Mouse (Mus musculus): Measurements from ENCODE around the gene Pum3.

Pum3 gene

GRCm38 (mm10) chr19:27429745-27430251, at the start of gene Pum3:
Gene Pum3 (minus strand): TSS chr19:27429825.
- DNase-seq, result peak; percentile 99

- peak; percentile 94 to 96 for DNase-seq
Observed at GRCm38 (mm10) chr19:27466691-27467090, 37.1 kb upstream of the Pum3 start.

- DNase-seq, result peak; percentile 15 to 33
Observed at GRCm38 (mm10) chr19:27462656-27463055, 33.0 kb upstream of the Pum3 start.

- peak; percentile 91 to 92 for DNase-seq
Observed at GRCm38 (mm10) chr19:27450458-27450857, 20.8 kb upstream of the Pum3 start.

- peak; percentile 82 to 84 for DNase-seq
Observed at GRCm38 (mm10) chr19:27447515-27447914, 17.9 kb upstream of the Pum3 start.

DNA sequence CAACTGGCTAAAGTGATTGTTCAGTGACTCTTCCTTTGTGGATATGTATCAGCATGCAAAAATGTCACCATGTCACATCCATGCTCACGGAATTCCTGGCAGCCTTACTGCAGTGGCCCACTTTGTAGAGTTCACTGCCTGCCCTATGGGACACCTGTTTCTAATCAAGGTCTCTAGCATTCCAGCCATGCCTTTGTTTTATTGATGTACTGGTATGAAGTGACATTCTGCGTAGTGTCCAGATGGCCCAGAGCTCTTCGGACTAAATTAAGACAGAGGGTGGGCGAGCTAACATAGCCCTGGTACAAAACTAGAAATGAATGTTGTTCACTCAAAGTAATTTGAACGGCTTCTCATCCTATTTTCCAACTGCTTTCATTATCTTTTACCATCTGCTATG, 11.5 kb upstream of the Pum3 start:
- DNase-seq, result no peak

DNA sequence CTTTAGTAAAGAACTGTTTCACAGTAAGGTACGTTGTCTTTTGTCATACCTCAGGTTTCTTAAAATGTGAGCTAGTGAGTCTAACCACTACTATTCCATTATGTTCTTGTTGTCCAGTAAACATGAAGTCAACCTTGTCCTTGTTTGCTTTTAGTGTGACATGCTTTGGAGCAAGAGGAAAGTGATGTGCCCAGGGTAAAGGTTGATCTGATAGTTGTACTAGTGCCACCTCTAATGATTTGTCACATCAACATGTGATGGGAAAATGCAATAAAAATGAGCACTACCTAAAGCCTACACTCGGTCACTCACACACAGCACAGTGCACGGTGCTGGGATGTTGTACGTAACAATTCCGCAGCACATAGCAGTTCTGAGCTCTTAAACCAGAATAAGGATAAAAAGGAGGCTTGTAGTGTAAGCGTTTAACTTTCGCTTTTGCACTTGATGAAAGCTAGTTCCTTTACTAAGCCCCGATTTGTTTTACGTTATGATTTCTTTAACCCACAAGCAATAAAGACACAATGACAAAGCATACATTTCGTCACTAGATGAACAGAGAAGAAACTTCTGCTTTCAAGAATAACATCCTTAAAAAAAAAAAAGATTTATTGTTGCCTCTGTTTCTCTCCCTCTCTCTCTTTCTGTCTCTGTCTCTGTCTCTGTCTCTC, 8.5 kb upstream of the Pum3 start:
- no peak for DNase-seq

- DNase-seq, result peak; percentile 32 to 53
Observed at GRCm38 (mm10) chr19:27430406-27430805, 781 bp upstream of the Pum3 start.

- no peak for DNase-seq
Observed at GRCm38 (mm10) chr19:27429281-27429680, 344 bp downstream of the Pum3 start.

DNA sequence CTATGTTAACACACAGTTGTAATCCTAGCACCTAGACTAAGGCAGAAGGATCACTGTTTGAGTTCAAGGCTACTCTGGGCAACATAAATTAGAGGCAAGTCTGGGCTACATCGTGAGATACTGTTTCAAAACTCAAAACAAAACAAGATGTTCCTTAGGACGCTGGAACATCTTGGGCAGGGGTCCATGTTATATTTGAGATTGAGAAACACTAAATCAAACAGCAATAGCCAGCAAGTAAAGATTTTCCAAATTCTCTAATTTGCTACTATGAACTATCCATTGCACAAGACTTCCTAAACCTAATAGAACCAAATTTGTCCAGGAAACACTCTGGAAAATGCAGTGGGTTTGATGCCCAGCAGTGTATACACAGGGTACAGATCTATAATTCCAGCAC, 1.8 kb downstream of the Pum3 start:
- no peak for DNase-seq

- DNase-seq, result no peak
Observed at GRCm38 (mm10) chr19:27426451-27426850, 3.2 kb downstream of the Pum3 start.

GRCm38 (mm10) chr19:27425656-27426055, 4.0 kb downstream of the Pum3 start:
- DNase-seq, result peak; percentile 79 to 88

DNA sequence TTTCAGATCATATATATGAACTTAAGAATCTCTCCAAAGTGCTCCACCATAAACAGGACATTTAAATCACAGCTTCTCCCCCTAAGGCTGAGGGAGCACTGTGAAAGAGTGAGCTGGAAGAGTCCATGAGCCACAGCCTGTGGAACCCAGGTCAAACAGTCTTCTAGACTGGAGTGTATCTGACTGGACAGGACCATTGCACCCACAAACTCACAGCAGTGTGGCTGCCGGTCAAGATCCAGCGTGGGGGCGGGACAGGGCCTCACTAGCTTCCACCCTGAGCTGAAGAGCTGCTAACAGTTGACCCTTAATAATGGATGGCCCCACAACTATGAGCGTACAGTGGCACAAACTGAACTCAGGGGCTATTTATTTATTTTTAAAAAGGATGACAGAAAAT, 12.2 kb downstream of the Pum3 start:
- DNase-seq, result no peak

DNA sequence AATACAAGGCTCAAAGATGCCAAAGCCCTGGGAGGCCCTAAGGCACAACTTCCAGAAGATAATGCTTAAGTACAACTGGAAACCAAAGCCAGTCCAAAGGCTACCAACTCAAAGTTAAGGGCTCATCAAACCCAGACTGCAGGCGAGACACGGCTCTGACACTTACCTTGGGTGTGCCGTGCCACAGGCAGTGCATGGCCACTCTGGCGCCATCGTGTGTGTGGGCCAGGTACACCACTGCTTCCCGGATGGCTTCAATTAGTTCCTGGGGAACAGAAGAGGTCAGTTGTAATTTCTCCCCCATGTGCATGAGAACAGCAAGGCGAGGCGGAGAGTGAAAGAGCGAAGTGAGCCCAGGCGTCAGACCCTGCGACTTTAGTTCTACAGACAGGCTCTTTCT, 13.1 kb downstream of the Pum3 start:
- peak; percentile 79 to 82 for DNase-seq

DNA sequence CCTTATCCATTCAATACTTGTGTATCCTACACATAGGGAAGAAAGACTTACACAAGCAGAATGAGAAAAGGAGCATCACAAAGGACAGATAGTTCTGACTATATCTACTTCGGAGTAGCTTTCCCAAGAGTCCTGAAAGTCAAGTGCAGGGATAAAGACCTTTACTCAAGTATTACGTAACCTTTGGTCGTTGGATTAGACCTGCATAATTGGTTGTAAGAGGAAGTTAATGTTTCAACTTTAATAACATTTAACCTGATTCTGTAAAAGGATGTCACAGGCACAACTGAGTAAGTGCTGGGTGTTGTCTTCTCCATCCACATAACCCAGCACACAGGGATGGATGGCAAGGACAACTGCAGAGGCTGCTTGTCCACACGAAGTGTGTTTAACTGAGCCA, 18.3 kb downstream of the Pum3 start:
- no peak for DNase-seq

DNA sequence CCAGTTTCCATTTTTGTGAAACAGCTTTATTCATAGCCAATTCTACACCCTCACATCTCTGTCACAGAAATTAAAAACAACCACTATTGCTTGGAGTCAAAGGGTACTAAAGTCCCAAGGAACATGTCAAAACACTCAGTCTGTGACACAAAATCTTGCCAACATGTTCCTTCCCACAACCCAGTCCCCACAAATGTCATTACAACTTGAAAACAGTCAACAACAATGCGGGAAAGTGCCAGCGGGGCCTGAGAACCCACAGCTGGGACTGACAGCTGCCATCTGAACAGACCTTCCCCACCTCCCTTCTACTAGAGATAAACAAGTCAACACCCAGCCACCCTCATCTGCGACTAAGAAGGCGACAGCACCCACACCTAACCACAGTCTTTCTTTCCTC, 18.9 kb downstream of the Pum3 start:
- no peak for DNase-seq

DNA sequence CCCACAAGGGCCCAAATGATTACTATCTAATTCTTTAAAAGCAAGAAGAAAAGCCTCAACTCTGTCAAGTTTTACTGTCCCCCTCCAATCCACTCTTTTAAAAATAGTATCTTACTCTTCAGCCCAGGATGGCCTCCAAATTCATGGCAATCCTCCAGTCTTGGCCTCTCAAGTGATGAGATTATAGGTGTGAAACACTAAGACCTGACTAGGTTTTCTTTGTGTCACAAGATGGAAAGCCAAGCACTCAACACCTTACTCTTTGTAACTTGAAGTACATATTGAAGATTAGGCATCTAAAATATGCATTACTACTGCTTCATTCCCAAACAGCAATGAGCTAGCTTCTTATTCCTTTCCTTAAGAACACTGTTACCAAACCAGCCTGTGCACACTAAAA, 19.8 kb downstream of the Pum3 start:
- no peak for DNase-seq

GRCm38 (mm10) chr19:27409196-27409595, 20.4 kb downstream of the Pum3 start:
- DNase-seq, result no peak

DNA sequence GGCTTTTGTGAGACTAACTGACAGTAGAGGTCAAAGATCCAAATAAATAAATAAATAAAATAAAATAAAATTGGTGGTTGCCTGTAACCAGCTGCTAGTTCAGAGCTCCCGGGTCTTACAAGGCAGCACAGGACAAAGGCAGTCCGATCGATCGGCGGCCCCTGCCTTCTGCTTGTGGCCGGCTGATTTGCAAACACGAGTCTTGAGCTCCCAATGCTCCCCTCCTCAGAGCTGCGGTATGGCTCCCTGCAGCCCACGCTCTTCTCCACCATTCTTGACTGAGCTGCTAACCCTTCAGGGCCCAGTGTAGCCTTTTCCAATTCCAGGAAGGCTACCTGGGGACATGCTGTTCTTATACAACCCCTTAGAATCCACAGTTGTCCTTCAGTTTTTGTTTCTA, 31.8 kb downstream of the Pum3 start:
- no peak for DNase-seq

DNA sequence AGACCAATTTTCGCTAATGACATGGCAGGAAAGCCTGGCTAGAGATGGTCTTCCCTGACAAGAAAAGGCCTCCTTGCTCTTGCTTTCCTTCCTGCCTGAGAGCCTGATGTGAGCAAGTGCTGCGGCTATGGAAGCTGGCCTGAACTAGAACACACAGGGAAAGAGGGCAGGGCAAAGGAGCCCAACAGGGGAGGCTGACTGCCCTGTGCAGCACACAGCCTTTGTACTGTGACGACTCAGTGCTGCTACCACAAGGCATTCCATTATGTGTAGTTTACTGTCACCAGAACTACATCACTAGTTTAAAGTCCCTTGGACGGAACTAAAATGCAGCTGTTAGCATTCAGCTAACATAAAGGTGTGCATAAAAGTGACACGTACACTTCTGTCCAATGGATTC, 32.4 kb downstream of the Pum3 start:
- DNase-seq, result no peak

- DNase-seq, result no peak
Observed at GRCm38 (mm10) chr19:27396719-27397118, 32.9 kb downstream of the Pum3 start.

- DNase-seq, result no peak
Observed at GRCm38 (mm10) chr19:27395936-27396335, 33.7 kb downstream of the Pum3 start.

DNA sequence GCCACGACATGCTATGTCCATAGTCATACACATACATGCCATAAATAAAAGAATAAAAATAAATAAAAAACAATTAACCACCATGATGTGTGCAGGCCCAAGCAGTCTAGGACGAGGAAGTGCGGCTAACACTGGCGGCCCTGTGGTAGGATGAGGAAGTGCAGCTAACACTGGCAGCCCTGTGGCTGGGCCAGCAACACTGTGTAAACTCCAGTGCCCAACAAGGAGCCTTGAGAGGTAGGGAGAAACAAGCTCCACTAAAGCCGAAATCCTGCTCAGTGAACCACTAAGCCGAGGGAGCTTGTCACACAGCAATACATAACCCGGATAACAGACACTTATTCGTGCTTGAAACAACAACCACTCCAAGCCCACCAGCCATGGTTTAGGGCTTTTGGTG, 34.1 kb downstream of the Pum3 start:
- DNase-seq, result peak; percentile 24 to 26

DNA sequence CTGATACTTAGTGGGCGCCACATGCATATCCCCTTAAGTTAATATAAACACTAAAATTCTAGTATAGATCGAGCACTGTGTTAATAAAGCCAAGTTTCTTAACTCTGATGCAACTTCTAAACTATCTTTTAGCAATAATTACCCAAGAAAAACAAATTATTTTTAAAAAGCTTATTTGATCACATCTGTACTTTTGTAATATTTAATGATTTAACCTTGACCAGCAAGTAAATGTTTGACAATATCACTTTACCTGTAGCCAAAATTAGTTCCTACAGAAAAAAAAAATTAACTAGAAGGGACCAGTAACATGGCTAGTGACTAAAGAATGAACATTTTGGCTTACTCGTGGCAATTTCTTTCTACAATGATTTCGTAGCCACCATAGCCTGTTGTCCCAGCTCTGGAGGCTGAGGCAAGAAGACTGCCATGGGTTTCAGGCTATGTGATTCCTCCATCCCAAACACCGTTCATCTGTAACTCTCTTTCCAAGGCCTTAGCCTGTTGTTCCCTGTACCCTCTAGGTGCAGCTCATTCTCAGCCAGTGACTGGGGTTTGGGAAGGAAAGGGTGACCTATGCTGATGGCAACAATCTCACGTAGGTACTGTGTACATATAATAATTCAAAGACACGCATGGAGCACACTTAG, 35.2 kb downstream of the Pum3 start:
- DNase-seq, result no peak

DNA sequence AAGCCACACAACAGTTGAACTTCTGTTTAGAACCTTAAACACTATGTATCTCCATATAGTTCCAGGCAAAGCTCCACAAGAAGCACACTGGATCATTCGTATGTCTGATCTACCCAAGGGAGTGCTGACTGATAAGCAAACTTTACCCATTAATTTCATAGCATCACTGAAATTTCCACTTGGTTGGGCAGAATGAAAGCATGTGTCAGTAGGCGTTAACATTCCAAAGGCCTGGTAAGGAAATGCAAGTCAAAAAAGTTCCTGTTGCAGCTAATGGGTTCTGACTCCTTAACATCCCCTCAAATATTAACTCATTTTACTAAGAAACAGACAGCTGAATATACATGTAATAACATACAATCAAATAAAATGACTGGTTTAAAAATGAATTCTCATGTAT, 37.2 kb downstream of the Pum3 start:
- DNase-seq, result no peak
